Mouse (Mus musculus) c-Kit-positive CD71-negative TER-119-negative erythroid progenitor cells, embryonic 14.5 days (primary cell): ENCODE data around the gene Plk5.
A peak's percentile ranks its signal among the peaks of the same experiment; 100 is the strongest.

Source experiments
- DNase-seq: peaks from one replicate; pipeline ENCODE4 v3.0.0-alpha.2; 2013; ENCODE audit warnings: low read depth

Plk5 gene

DNA sequence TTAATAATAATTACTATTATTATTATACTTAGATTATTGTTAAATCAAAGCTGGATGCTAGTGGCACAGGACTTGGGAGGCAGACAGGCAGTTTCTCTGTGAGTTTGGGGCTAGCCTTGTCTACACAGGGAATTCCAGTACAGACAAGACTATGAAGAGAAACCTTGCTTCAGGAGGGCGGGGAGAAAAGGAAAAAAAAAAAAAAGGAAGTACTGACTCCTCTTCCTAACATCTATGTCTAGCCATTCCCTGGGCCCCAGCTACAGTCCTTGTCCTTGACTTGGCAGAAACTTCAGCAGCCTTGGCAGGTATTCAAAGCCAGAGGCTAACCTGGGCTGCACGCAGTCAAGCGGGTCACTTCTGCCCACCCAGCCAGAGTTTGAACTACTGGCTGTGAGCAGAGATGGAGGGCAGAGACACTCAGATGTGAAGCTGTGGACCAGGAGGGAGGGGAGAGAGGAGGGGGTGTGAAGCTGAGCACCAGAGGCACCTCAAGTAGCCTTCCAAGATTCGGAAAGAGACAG lies 33.0 kb downstream of the Plk5 start:
- DNase-seq = no peak

DNA sequence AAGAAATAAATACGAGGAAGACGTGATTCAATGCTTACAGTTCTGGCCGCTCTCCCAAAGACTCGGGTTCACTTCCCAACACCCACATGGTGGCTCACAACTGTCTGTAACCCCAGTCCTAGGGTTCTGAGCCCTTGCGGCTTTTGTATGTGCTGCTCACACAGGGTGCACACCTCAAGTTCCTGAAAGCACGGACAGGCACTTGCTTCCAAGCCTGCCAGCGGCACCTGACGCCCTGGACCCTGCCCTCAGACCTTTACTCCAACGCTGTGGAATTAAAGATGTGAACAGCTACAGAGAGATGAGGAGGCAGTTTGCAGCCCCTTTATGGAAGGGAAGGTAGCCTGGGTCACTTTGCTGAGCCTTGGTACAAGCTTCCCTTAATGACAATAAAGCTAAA lies 34.4 kb downstream of the Plk5 start:
- no peak for DNase-seq

- no peak for DNase-seq
These were observed 36.4 kb downstream of the Plk5 start for GRCm38 (mm10) chr10:80392687-80393086.

DNA sequence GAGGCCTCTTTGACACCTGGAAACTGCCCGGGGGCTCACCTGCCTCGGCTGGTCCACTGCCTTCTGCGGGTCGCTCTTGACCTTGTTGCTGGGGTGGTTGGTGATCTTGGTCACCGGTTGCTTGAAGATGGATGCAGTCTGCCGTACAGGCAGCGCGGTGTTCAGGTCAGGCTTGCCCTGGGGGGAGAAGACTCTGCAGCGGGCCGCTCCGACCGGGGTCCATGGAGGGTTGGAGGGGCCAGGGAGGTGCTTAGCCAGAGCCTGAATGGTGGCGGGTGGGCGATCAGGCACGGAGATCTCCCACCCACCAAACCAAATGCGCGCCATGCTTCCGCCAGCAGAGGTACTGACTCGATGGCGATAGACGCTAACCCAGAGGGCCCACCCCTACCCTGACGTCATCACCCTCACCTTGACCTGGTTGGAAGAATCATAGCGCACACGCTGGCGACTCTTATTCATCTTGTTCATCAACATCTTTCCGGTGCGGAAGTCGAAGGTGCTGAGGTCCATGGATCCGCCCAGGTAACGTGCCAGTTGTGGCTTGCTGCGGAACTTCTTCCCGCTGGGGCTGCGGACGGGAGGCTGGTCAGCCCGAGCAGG lies 38.9 kb downstream of the Plk5 start:
- no peak for DNase-seq

DNA sequence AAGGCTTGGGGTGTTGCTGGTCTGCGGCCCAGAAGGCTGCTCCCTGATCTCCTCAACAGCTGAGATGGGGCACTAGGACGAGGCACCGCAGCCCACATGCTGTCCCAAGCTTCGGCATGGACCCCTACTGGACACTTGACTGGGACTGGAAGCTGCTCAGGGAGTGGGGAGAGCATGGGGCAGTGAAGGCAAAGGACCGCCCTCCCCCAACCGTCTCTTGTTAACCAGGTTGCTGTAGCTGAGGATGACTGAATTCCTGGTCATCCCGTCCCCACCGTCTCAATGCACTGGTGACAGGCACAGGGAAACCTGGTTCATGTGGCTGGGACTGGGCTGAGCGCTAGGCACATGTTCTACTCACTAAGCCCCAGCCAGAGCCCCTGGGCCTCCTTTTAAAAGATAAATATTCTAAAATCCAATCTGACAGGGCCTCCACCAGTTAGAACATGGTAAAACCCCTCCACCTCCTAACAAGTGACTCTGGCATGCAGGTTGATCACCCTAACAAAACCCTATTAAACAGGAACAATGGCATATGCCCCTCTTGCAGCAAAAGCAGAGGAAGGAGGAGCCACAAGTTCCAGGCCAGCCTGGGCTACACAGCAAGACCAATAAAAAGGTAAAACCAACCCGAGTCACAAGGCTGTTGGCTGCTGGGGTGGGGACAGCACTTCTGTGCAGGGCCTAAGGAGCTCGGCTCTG lies 40.7 kb downstream of the Plk5 start:
- no peak for DNase-seq

DNA sequence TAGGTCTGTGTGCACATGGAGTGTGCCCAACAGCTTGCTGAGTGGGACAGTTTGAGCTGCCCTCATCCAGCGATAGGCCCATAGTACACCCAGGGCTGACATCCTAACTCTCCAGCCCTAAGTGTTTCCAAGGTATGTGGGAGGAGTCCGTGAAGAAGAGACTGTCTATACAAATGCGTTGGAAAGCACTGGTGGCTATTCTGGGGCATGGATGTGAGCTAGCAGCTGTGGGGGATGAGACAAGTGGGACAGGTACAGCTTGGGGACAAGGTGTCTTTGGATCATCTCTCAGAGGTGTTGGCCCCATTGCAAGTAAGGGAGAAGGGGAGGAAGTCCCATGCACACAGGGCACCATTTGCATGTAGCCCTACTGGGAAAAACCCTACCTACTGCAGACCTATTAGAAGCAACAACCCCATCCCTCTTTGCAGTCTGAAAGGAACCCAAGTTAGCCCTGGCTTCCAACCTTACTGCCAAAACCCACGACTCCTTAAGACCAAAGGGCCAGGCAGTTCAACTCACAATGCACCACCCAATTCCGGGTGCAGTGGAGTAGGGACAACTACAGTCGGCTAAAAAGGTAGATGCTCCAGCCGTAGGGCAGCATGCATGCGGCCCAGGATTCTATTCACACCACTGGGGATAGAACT lies 41.4 kb downstream of the Plk5 start:
- no peak for DNase-seq

- no peak for DNase-seq
These were observed 41.9 kb downstream of the Plk5 start for GRCm38 (mm10) chr10:80398174-80398535.

GRCm38 (mm10) chr10:80398719-80399190 lies 42.5 kb downstream of the Plk5 start:
- DNase-seq = peak; percentile 95

GRCm38 (mm10) chr10:80399191-80399972 lies 43.1 kb downstream of the Plk5 start, which contains the start of gene Mbd3:
Gene Mbd3, minus strand, starts transcription at chr10:80399550.
- DNase-seq = peak; percentile 98

DNA sequence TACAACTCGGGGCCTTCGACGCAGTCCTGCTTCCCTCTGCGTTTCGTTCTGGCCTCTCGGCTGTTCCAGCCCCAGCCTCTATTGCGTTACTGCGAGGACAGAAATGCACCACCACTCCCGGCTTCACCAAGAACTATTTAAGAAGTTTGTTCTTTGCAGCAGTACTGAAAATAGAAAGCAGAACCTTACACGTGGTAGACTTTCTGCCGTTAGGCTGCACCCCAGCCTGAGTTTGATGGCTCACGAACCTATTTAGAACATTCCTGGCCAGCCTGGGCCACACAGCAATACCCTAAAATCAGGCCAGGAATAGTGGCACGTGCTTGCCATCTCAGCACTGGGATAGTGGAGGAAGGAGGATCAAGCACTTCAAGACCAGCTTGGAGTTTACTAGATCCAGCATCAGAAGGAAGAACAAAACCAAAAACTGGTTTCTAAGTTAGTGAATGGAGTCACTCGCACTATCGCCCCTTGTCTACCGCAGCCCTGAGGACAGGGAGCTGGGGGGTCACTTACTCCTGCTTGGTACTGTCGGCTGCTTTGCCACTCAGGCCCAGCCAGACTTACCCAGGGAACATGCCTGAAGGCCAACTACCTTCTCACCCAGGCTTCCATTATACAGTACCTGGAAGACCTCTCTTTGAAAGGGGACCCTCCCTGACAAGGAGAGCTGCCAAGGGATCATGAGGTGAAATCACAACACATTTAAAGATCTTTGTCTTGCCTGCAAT lies 43.9 kb downstream of the Plk5 start:
- DNase-seq = no peak

DNA sequence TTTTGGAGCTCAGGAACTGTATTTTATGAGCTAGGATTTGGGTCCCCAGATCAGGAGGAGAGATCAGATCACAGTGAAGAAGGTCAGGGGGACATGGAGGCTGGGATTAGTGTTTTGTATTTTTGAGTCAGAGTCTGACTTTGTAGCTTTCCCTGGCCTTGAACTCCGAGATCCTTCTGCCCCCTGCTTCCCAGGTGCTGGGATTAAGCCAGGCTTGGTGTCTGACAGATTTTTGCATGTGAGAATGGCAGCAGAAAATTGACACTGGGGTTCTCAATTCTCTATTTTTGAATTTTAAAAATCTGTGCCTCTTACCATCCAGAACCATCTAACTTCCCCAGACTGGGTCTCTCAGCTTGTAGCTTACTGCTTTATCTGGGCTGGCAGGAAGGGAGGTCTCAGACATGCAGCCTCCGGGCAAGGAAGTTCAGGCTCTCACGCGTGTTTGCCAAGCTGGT lies 44.5 kb downstream of the Plk5 start:
- DNase-seq = no peak

GRCm38 (mm10) chr10:80403044-80403692 lies 46.9 kb downstream of the Plk5 start:
- DNase-seq = no peak

GRCm38 (mm10) chr10:80405481-80406173 lies 49.4 kb downstream of the Plk5 start:
- no peak for DNase-seq

DNA sequence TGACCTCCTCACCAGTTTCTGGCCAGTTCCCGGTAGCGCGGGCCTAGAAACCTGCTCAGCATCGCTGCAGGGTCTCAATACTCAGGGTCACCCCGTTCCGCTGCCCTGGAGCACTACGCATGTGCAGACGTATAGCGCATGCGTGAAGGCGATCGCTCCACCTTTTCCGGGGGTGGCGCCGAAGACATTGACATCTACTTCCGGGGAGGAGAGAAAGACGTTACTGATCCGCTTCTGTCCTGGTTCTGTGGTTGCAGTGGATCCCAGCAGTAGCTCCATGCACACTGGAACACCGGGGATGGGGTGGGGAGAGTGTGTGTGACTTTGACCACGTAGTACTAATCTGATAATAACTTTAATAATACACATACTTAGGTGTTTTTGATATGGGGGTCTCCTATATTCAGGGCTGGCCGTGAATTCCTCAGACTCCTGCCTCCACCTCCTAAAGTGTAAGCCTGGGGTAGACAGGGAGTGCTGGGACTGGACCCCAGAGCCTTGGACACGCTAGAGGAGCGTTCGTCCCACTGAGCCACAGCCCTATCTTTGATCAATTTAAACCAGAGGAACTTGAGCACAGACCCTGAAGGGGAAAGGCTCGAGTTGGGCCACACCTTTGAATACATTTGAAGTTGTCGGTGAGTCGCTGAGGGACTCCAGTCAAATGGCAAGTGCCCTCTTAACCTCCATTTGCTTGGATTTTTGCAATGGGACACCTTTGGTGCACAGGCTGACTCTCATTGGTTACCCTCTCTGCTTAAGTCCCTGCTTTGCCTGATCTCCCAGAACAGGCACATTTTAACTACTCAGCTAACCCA lies 50.6 kb downstream of the Plk5 start, which contains the start of gene Uqcr11:
Uqcr11 (minus strand) TSS at position 147 of the 818 bp plus-strand sequence.
- peak; percentile 88 for DNase-seq

DNA sequence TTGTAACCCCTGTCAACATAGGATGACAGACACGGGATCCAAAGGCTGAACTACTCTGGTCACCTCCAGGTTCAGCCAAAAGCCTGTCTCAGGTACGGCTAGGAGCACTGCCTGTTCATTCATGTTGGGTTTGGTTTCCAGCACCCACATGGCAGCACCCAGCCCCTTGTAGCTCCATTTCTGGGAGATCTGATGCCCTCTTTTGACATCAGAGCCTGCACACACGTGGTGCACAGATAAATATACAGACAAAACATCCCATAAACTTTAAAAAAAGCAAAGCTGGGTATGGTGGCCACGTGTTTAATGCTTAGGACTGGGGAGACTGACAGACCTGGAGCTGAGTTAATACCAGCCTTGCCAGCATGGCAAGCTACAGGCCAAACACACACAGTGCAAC lies 51.7 kb downstream of the Plk5 start:
- DNase-seq = no peak

GRCm38 (mm10) chr10:80412656-80413541 lies 56.6 kb downstream of the Plk5 start:
- no peak for DNase-seq
